Mouse (Mus musculus) ovary, postnatal 14 days (tissue): ENCODE measurements around the gene A230050P20Rik.

Experiments
- DNase-seq: peaks from one replicate; pipeline ENCODE4 v3.0.0; 2022; ENCODE audit warnings: low spot score

The A230050P20Rik gene

DNA sequence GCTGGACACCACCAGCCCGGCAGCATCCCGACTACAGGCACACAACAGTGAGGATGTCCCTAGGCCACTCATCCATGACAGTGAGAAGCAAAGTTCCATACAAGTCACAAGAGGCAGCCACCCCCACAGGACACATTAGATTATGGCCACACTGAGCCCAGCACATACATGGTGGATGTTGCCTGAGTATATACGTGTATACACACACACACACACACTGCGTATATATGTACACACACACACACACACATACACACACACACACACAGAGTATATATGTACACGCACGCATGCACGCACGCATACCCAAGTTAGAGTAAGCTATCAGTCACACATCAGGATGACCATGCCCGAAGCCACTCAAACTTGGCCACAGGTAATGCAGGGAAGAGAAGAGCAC is 26.9 kb downstream of the A230050P20Rik start:
- DNase-seq: no peak

DNA sequence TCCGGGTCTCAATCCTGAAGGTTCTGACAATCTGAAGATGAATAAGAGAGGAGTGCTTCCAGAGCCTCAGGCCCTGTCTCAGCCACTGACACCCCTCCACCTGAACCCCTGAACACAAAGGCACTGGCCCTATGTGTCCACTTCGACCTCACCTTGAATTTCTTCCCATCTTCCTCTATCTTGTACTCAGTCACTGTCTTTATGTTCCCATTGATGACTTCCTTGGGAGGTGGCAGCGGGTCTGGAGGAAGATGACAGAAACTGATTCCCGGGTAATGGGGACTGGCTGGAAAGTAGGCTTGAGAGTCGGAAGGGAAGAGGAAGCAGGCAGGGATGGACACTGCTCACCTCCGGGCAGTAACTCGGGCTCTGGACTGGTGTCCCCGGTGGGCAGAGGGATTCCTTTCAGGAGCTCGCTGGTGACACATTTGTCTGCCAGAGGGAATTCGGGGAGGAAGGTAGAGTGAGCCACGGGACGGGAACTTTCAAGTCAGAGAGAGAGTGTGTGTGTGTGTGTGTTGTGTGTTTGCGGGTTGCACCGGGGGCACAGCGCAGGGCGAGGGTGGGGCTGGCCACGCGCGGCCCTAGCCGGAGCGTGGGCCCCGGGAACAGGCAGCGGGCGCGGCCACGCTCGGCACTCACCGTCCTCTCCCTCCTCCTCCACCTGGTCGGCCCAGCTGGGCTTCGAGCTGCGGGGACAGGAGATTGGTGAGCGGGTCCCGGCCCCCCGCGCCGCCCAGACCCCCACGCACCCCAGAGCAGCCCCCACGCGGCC is 29.5 kb downstream of the A230050P20Rik start:
- DNase-seq: no peak

DNA sequence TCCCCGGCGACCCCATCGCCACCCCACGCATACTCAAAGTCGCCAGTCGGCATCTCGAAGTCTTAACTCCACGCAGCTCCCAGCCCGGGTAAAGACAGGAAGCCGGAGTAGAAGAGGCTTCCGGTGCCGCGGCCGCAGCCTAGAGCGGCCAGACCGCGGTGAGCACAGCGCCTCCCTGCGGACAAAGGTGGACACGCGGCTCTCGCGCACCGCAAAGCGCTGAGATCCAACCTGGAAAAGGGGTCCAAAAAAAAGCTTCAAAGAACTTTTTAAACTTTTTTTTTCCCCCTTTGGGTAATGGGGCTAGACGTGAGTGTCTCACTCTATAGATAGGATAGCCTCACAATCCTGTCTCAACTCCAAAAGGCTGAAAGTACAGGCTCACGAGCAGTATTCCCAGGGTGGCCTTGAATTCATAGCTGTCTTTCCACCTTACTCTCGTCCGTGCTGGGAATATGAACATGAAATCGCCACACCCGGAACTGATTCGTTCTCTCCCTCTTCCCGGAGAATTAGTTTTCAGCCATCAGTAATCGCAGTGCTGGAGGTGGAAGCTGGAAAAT is 30.1 kb downstream of the A230050P20Rik start, which contains the start of gene Eif3g:
Eif3g (minus strand) TSS at position 113 of the 563 bp plus-strand sequence.
- DNase-seq: peak; percentile 83

DNA sequence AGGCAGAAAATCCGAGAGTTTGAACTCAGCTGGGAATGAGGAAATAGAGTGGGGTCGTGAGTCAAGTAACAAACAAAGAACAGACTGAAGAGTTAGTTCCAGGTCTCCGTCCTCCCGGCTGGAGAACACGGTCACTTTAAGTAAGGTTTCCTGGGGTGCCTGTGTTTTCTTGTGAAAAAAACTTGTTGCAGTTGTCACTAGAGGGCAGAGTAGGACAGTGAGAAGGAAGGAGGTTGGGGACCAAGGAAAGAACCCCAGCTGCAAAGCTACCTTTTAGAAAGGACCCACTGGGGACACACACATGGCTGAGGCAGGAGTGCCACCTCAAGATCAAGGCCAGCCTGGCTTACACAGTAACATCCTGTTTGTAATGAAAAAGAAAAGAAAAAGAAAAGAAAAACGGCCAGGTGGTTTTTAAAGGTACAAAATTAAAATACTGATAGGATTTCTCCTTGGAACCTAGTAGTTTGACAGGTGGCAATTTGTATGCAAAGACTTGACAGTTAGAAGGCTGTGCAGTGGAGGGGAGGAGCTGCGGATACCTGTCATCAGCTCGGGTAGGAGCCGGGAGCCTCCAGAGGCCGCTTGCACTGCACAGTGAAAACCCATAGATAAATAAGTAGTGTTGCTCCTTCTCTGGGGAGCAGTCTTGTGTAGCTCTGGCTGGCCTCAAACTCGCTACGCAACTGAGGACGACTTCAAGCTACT is 33.2 kb downstream of the A230050P20Rik start:
- DNase-seq: no peak

DNA sequence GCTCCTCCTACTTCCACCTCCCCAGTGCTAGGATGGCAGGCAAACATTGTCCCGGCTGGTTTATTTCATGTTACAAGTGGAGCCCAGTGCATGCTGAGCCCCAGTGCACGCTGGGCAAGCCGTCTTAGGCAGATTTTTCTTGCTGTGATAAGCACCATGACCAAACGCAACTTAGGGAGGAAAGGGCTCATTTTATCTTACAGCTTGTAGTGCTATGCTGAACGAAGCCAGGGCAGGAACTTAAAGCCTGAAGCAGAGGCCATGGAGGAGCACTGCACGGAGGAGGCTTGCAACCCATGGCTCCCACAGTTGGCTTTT is 33.7 kb downstream of the A230050P20Rik start:
- no peak for DNase-seq

DNA sequence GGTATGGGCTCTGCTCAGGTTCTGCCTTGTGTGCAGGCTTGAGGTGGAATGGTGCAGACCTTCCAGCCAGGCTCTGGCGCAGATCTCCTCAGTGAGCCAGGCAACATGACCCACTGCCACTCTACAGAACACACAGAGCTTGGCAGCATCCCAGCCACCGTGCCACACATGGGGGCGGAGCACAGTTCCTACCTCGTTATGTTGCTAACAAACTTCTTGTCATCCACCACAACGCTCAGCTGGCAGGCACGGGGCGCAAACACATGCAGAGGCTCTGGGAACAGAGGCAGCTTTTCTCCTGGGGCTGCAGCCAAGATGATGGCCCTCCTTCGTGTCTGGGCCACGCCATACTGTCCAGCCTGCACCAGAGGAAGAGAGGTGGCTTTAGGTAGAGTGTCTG is 41.5 kb downstream of the A230050P20Rik start:
- no peak for DNase-seq

DNA sequence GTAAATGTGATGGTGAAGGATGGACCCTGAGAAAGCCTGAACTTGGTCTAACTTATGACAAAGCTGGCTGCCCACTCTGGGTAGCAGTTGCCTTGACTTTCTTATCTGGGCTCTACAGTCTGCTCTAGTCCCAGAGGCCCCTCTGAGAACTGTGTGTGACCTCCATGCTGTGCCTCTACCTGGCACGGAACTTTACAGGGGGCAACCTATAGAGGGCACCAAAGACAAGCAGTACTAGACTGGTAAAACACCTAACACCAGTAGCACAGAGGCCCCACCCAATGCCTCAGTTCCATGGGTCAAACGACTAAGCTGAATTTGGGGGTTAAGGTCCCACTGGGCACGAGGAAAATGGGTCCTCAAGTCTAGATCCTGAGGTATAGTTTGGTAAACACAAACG is 47.7 kb downstream of the A230050P20Rik start:
- DNase-seq: no peak

DNA sequence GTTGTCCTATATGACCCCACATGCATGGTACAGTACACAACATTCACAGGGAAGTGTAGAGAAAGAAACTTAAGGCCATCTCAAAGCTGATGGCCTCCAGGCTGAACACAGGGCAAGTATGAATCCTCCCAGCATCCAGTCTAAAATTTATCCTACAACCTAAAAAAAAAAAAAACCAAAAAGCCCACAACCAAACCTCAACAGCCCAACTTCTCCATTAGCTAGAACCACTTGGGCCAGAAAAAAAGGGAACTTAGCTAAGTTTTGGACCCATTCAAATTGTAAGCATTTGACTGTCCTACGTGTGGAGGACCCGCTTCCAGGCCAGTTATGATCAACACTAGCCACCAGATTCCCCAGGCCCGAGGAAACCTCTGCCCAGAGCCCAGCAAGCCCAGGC is 54.8 kb downstream of the A230050P20Rik start:
- DNase-seq: no peak
